Mouse (Mus musculus): ENCODE measurements at regions not wholly inside any gene's neighbourhood (a gene's known extent, or its start where the extent isn't known, plus 50 kb on each side); places are given as distances from the start of the nearest gene placed in this dataset.

- DNase-seq = no peak
Observed at GRCm38 (mm10) chr2:106318695-106319266, 315.4 kb upstream of the Dnajc24 start.

- no peak for DNase-seq
Observed at GRCm38 (mm10) chr2:106346781-106347180, 343.4 kb upstream of the Dnajc24 start.

- DNase-seq = no peak
Observed at GRCm38 (mm10) chr2:106347249-106347648, 343.9 kb upstream of the Dnajc24 start.

- no peak for DNase-seq
Observed at GRCm38 (mm10) chr2:106355565-106355964, 337.5 kb upstream of the Mpped2 start.

- DNase-seq = peak; percentile 19
Observed at GRCm38 (mm10) chr2:106355984-106356547, 337.0 kb upstream of the Mpped2 start.

GRCm38 (mm10) chr2:106368641-106369040, 324.4 kb upstream of the Mpped2 start:
- DNase-seq = no peak

GRCm38 (mm10) chr2:106383415-106384285, 309.4 kb upstream of the Mpped2 start:
- DNase-seq = no peak

GRCm38 (mm10) chr2:106384286-106384595, 308.8 kb upstream of the Mpped2 start:
- no peak for DNase-seq

GRCm38 (mm10) chr2:106384842-106385241, 308.2 kb upstream of the Mpped2 start:
- DNase-seq = no peak

- DNase-seq = no peak
Observed at GRCm38 (mm10) chr2:106412158-106412557, 280.9 kb upstream of the Mpped2 start.

- DNase-seq = no peak
Observed at GRCm38 (mm10) chr2:106415474-106416019, 277.5 kb upstream of the Mpped2 start.

GRCm38 (mm10) chr2:106418181-106418580, 274.9 kb upstream of the Mpped2 start:
- no peak for DNase-seq

GRCm38 (mm10) chr2:106424974-106425373, 268.1 kb upstream of the Mpped2 start:
- DNase-seq = no peak

GRCm38 (mm10) chr2:106425451-106425881, 267.6 kb upstream of the Mpped2 start:
- DNase-seq = no peak

GRCm38 (mm10) chr2:106426010-106426409, 267.1 kb upstream of the Mpped2 start:
- no peak for DNase-seq

- DNase-seq = no peak
Observed at GRCm38 (mm10) chr2:106427237-106427636, 265.8 kb upstream of the Mpped2 start.

- DNase-seq = no peak
Observed at GRCm38 (mm10) chr2:106428909-106429308, 264.2 kb upstream of the Mpped2 start.

GRCm38 (mm10) chr2:106431141-106431540, 261.9 kb upstream of the Mpped2 start:
- peak; percentile 57 for DNase-seq

- DNase-seq = no peak
Observed at GRCm38 (mm10) chr2:106431637-106432199, 261.4 kb upstream of the Mpped2 start.

GRCm38 (mm10) chr2:106436136-106436535, 256.9 kb upstream of the Mpped2 start:
- DNase-seq = no peak

- DNase-seq = no peak
Observed at GRCm38 (mm10) chr2:106454310-106454974, 238.6 kb upstream of the Mpped2 start.

- no peak for DNase-seq
Observed at GRCm38 (mm10) chr2:106455039-106455438, 238.0 kb upstream of the Mpped2 start.

GRCm38 (mm10) chr2:106455972-106456371, 237.1 kb upstream of the Mpped2 start:
- DNase-seq = no peak
